Mouse (Mus musculus): Measurements from ENCODE around the gene Olfr26. TPM values are rescaled to one million over a fixed set of nuclear protein-coding genes. Genes with fewer than 3 reads are reported as not detected.
"Not testable (repeated sequence)": the region's sequence is repeated elsewhere in the genome, so short reads cannot be mapped to it uniquely, and the experiment has no call there.

Gene Olfr26
- polyA plus RNA-seq (2016; fragmentation: Nextera tagmentation; extraction: Ambion mirVana) = not detected in 2 replicates

DNA sequence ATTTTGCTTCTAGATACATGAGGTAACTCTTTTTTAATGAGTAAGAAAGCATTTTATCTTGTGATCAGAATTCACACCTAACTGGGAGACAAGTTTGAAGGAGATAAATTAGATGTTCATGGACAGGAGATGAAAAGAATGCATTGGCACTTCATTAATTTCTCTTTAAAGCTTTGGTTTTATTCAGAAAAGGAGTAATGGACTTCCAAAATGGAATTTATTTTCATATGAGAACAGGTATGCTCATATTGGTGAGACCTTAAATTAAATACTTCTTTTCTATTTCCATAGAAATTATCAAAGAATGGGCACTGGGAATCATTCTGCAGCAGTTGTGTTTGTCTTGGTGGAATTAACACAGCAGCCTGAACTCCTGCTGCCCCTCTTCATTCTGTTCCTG, at the start of gene Olfr26:
Olfr26 (plus strand) TSS at position 301 of the 400 bp plus-strand sequence.
- Histone ChIP-seq H3K27ac (no peak within 1 kb of the TSS), H3K4me2 (replicated peaks) (no peak within 1 kb of the TSS), H3K27me3 (no peaks in the 10 kb centered on the region), H3K4me1 (no peaks in the 10 kb centered on the region), H3K9me3 (no peaks in the 10 kb centered on the region), H3K4me3 (no peak within 1 kb of the TSS), H3K9ac (no peak within 1 kb of the TSS), H3K36me3 (no peaks in the 10 kb centered on the region)
- ATAC-seq (ENCODE audit: insufficient number of reproducible peaks, insufficient read depth, low FRiP score, low TSS enrichment) = no peak

DNA sequence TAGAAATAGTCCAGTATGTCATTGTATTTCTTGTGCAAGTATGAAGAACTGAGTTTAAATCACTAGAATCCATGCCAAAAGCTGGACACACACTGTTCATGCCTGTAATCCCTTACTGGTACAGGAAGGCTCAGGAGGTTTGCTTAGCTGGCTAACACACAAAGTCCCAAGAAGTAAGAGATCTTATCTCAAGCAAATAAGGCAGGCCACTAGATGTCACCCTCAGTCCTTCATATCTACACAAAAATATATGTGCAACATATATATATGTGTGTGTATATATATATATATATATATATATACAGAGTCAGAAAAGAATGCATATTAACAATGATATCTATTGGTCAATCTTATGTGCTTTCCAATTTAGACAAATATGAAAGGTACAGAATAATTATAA, 49.2 kb upstream of the Olfr26 start:
- no peak overlapping the region for H3K4me3 ChIP-seq
- no peak overlapping the region for H3K9ac ChIP-seq
- no peaks in the 10 kb centered on the region for H3K9me3 ChIP-seq
- no peaks in the 10 kb centered on the region for H3K4me1 ChIP-seq
- H3K27ac ChIP-seq = no peak overlapping the region
- ATAC-seq (ENCODE audit: insufficient number of reproducible peaks, insufficient read depth, low FRiP score, low TSS enrichment) = no peak
- H3K27me3 ChIP-seq = no peaks in the 10 kb centered on the region
- H3K4me2 ChIP-seq (replicated peaks) = no peak overlapping the region
- H3K36me3 ChIP-seq = no peaks in the 10 kb centered on the region

DNA sequence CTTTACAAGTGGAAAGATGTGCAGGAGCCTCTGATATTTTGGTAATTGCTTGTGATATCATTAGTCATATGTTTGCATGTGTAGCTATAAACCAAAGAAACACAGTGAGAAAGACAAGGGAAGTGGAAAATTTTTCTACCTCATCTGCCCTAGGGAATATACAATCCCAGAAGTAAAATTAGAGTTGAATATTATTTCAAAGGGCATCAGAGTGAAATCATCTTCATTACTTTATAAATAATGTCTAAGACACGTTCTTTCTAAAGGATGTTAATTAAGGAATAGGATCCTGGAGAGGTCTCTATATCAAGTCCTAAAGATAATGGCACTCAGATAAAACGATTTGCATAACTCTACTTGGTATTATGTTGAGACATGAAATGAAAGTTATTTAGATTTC, 40.5 kb upstream of the Olfr26 start, which contains the start of gene Olfr922:
Olfr922 (plus strand) TSS at position 301 of the 400 bp plus-strand sequence.
- Histone ChIP-seq H3K36me3 (no peaks in the 10 kb centered on the region), H3K4me1 (no peaks in the 10 kb centered on the region), H3K9ac (no peak within 1 kb of the TSS), H3K4me2 (replicated peaks) (no peak within 1 kb of the TSS), H3K27me3 (no peaks in the 10 kb centered on the region), H3K27ac (no peak within 1 kb of the TSS), H3K9me3 (no peaks in the 10 kb centered on the region), H3K4me3 (no peak within 1 kb of the TSS)
- WGBS = 72% methylated on average over 2 of the region's 2 CpGs
- no peak for ATAC-seq (ENCODE audit: insufficient number of reproducible peaks, insufficient read depth, low FRiP score, low TSS enrichment)

DNA sequence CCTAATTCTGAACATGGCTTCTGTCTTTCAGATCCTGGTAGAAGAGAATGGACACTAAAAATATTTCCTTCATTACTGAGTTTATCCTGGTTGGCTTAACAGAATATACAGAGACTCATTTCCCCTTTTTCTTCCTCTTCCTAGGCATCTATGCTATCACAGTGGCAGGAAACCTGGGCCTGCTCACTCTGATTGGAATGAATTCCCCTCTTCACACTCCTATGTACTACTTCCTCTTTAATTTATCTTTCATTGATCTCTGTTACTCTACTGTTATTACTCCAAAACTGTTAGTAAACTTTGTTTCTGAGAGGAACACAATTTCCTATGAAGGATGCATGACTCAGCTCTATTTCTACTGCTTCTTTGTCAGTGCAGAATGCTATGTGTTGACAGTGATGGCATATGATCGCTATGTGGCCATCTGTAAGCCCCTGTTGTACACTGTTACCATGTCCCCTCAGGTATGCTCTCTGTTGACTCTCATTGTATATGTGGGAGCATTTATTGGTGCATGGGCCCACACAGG, 39.3 kb upstream of the Olfr26 start:
- ATAC-seq (ENCODE audit: insufficient number of reproducible peaks, insufficient read depth, low FRiP score, low TSS enrichment) = no peak
- Histone ChIP-seq H3K9ac (no peak overlapping the region), H3K4me1 (no peaks in the 10 kb centered on the region), H3K36me3 (no peaks in the 10 kb centered on the region), H3K27me3 (no peaks in the 10 kb centered on the region), H3K4me2 (replicated peaks) (no peak overlapping the region), H3K27ac (no peak overlapping the region), H3K9me3 (no peaks in the 10 kb centered on the region), H3K4me3 (no peak overlapping the region)
- 84% methylated on average over 1 of the region's 1 CpGs for WGBS

DNA sequence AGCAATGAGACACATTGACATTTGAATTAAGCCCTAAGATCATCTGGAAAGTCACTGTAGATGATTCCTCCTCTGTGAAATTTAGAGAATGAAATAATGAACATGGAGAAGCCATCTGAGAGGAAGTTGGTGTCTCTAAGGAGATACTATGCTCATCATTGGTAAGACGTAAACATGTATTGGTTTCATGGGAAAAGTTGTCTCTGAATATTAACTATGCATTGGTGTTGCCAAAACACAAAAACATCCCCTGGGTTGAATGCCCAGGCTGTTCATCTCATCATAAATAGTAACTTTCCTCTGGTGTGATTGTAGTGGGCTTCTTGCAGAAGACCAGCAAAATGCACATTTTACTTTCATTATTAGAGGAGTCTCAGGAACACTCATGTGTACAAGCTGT, 28.6 kb upstream of the Olfr26 start, which contains the start of gene Olfr923:
Olfr923 (plus strand) TSS at position 301 of the 400 bp plus-strand sequence.
- H3K36me3 ChIP-seq = no peaks in the 10 kb centered on the region
- H3K9ac ChIP-seq = no peak within 1 kb of the TSS
- no peak within 1 kb of the TSS for H3K4me2 ChIP-seq (replicated peaks)
- H3K27me3 ChIP-seq = no peaks in the 10 kb centered on the region
- H3K4me1 ChIP-seq = no peaks in the 10 kb centered on the region
- WGBS = 85% methylated on average over 1 of the region's 1 CpGs
- no peak within 1 kb of the TSS for H3K27ac ChIP-seq
- H3K4me3 ChIP-seq = no peak within 1 kb of the TSS
- no peak for ATAC-seq (ENCODE audit: insufficient number of reproducible peaks, insufficient read depth, low FRiP score, low TSS enrichment)
- no peaks in the 10 kb centered on the region for H3K9me3 ChIP-seq

DNA sequence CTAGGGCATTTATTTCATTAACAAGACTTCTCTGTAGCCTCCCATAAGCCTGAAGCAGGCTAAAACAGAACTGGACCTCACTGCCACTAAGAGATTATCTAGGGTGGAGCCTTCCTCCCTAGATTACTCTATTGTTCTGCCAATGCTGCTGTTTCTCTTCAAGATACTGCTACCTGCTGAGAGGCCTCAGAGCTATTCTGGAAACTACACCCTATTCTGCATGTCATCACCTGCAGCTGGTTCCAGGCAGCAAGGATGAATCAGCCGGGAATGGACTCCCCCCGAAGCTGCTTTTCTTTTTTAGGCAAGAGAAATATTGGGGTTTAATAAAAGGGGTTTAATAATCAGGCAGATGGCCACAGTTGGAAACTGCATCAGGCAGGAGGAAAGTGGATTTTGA, 21.8 kb upstream of the Olfr26 start:
- Histone ChIP-seq H3K27ac (no peak overlapping the region), H3K4me2 (replicated peaks) (no peak overlapping the region), H3K36me3 (no peaks in the 10 kb centered on the region), H3K4me1 (no peaks in the 10 kb centered on the region), H3K4me3 (no peak overlapping the region), H3K27me3 (no peaks in the 10 kb centered on the region), H3K9me3 (no peaks in the 10 kb centered on the region), H3K9ac (no peak overlapping the region)
- 83% methylated on average over 2 of the region's 2 CpGs for WGBS
- no peak for ATAC-seq (ENCODE audit: insufficient number of reproducible peaks, insufficient read depth, low FRiP score, low TSS enrichment)

DNA sequence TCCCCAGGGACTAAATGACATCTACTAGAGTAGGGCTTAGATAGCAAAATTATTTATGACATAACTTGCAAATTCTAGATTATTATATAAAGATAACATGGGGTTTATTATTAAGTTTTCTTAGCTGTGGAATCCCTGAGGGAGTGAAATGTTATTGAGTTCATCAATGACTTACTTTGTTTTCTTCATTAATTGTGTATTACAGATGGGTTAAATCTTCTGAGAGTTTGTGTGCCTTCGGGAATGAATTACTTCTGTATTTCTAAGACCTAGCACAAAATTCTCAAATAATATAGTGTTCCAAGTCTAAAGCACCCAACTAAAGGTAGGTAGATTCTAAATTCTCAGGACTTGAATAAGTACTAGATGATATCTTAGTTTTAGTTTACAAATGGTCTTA, 10.7 kb upstream of the Olfr26 start, which contains the start of gene Olfr924:
Olfr924 (plus strand) TSS at position 301 of the 400 bp plus-strand sequence.
- 90% methylated on average over 1 of the region's 1 CpGs for WGBS
- H3K9ac ChIP-seq = no peak within 1 kb of the TSS
- no peak within 1 kb of the TSS for H3K4me3 ChIP-seq
- H3K36me3 ChIP-seq = no peaks in the 10 kb centered on the region
- no peak for ATAC-seq (ENCODE audit: insufficient number of reproducible peaks, insufficient read depth, low FRiP score, low TSS enrichment)
- no peak within 1 kb of the TSS for H3K4me2 ChIP-seq (replicated peaks)
- H3K27ac ChIP-seq = no peak within 1 kb of the TSS
- H3K9me3 ChIP-seq = no peaks in the 10 kb centered on the region
- no peaks in the 10 kb centered on the region for H3K27me3 ChIP-seq
- no peaks in the 10 kb centered on the region for H3K4me1 ChIP-seq

DNA sequence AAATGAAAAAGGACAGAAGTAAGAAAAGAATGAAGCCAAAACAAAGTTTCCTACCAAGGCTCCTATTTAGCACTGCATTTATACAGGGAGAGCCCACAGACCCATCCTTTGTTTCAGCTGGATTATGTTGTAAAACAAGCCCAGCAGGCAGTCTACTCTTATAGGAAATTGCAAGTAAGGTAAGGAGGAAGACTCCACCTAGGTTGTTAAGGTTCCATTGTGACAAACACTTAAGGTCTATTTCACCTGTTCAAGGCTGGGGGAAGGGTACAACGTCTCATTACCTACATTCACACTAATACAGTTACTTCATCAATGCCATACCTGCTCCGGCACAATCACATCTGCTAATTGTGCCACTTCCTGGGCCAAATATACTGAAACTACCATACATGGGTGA, 20.0 kb downstream of the Olfr26 start:
- ATAC-seq (ENCODE audit: insufficient number of reproducible peaks, insufficient read depth, low FRiP score, low TSS enrichment); H3K9me3 ChIP-seq; H3K27me3 ChIP-seq; H3K9ac ChIP-seq; H3K4me3 ChIP-seq; H3K27ac ChIP-seq; H3K4me2 ChIP-seq (replicated peaks); H3K36me3 ChIP-seq; H3K4me1 ChIP-seq: not testable (repeated sequence)
- WGBS = 52% methylated on average over 2 of the region's 2 CpGs

DNA sequence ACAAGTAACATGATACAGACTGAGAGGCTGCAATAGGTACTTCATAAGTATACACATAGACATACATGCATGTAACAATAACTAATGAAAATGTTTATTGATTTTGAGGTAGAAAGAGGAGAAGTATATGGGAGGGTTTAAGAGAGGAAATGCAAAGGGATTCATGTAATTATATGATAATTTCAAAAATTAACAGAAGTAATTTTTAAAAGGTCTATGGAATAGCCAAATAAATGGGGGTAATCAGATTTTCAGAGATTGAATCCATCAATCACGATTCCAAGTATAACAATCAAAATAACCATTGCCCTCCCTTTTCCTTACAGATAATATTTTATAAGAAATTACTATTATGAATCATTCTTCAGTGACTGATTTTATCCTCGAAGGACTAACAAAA, 22.0 kb downstream of the Olfr26 start, which contains the start of gene Olfr926:
Olfr926 (plus strand) TSS at position 301 of the 400 bp plus-strand sequence.
- H3K9me3 ChIP-seq = no peaks in the 10 kb centered on the region
- no peak within 1 kb of the TSS for H3K4me2 ChIP-seq (replicated peaks)
- H3K27me3 ChIP-seq = no peaks in the 10 kb centered on the region
- H3K36me3 ChIP-seq = no peaks in the 10 kb centered on the region
- H3K4me1 ChIP-seq = no peaks in the 10 kb centered on the region
- no peak for ATAC-seq (ENCODE audit: insufficient number of reproducible peaks, insufficient read depth, low FRiP score, low TSS enrichment)
- 85% methylated on average over 2 of the region's 2 CpGs for WGBS
- H3K4me3 ChIP-seq = no peak within 1 kb of the TSS
- no peak within 1 kb of the TSS for H3K27ac ChIP-seq
- H3K9ac ChIP-seq = no peak within 1 kb of the TSS

Other genes with a start within 250 kb of the Olfr26 start
- gene Olfr914, start 250.0 kb upstream of the Olfr26 start, polyA plus RNA-seq (2016; fragmentation: Nextera tagmentation; extraction: Ambion mirVana) = not detected in 2 replicates
- gene Olfr916, start 195.2 kb upstream of the Olfr26 start, polyA plus RNA-seq (2016; fragmentation: Nextera tagmentation; extraction: Ambion mirVana) = not detected in 2 replicates
- gene Olfr917, start 189.2 kb upstream of the Olfr26 start, polyA plus RNA-seq (2016; fragmentation: Nextera tagmentation; extraction: Ambion mirVana) = not detected in 2 replicates
- not detected in 2 replicates for gene Olfr918, start 180.5 kb upstream of the Olfr26 start, polyA plus RNA-seq (2016; fragmentation: Nextera tagmentation; extraction: Ambion mirVana)
- not detected in 2 replicates for gene Olfr919, start 151.4 kb upstream of the Olfr26 start, polyA plus RNA-seq (2016; fragmentation: Nextera tagmentation; extraction: Ambion mirVana)
- gene Vwa5a, start 136.8 kb upstream of the Olfr26 start, polyA plus RNA-seq (2016; fragmentation: Nextera tagmentation; extraction: Ambion mirVana) = 16.3 and 16.4 TPM in 2 replicates
- 0.04 TPM in 1 of 2 replicates, not detected in the other for gene Olfr920, start 102.8 kb upstream of the Olfr26 start, polyA plus RNA-seq (2016; fragmentation: Nextera tagmentation; extraction: Ambion mirVana)
- gene Olfr921, start 82.0 kb upstream of the Olfr26 start, polyA plus RNA-seq (2016; fragmentation: Nextera tagmentation; extraction: Ambion mirVana) = not detected in 2 replicates
- not detected in 2 replicates for gene Olfr922, start 40.4 kb upstream of the Olfr26 start, polyA plus RNA-seq (2016; fragmentation: Nextera tagmentation; extraction: Ambion mirVana)
- gene Olfr923, start 28.5 kb upstream of the Olfr26 start, polyA plus RNA-seq (2016; fragmentation: Nextera tagmentation; extraction: Ambion mirVana) = not detected in 2 replicates
- gene Olfr924, start 10.6 kb upstream of the Olfr26 start, polyA plus RNA-seq (2016; fragmentation: Nextera tagmentation; extraction: Ambion mirVana) = not detected in 2 replicates
- not detected in 2 replicates for gene Olfr926, start 22.1 kb downstream of the Olfr26 start, polyA plus RNA-seq (2016; fragmentation: Nextera tagmentation; extraction: Ambion mirVana)
- gene Olfr930, start 74.7 kb downstream of the Olfr26 start, polyA plus RNA-seq (2016; fragmentation: Nextera tagmentation; extraction: Ambion mirVana) = not detected in 2 replicates
- gene Olfr933, start 117.3 kb downstream of the Olfr26 start, polyA plus RNA-seq (2016; fragmentation: Nextera tagmentation; extraction: Ambion mirVana) = not detected in 2 replicates
- not detected in 2 replicates for gene Olfr934, start 133.3 kb downstream of the Olfr26 start, polyA plus RNA-seq (2016; fragmentation: Nextera tagmentation; extraction: Ambion mirVana)
- gene Olfr935, start 144.6 kb downstream of the Olfr26 start, polyA plus RNA-seq (2016; fragmentation: Nextera tagmentation; extraction: Ambion mirVana) = not detected in 2 replicates
- not detected in 2 replicates for gene Olfr146, start 168.3 kb downstream of the Olfr26 start, polyA plus RNA-seq (2016; fragmentation: Nextera tagmentation; extraction: Ambion mirVana)
- not detected in 2 replicates for gene Olfr937, start 209.9 kb downstream of the Olfr26 start, polyA plus RNA-seq (2016; fragmentation: Nextera tagmentation; extraction: Ambion mirVana)
- not detected in 2 replicates for gene Olfr938, start 223.8 kb downstream of the Olfr26 start, polyA plus RNA-seq (2016; fragmentation: Nextera tagmentation; extraction: Ambion mirVana)